Mouse (Mus musculus) olfactory bulb, adult 2 months (tissue): ENCODE results near the gene 4933428G20Rik.

Experiments used
- CTCF ChIP-seq: fragments of 200-500 bp; IDR thresholded peaks from 2 replicates; pipeline ENCODE4 v1.5.1; 2012; ENCODE audit warnings: low read depth, mild to moderate bottlenecking, low read length, moderate library complexity; ENCODE audit not compliant: insufficient read depth
- POLR2A ChIP-seq: fragments of 200-500 bp; IDR thresholded peaks from 2 replicates; pipeline ENCODE4 v1.6.1; 2012; ENCODE audit warnings: mild to moderate bottlenecking, low read depth, low read length, moderate library complexity; ENCODE audit not compliant: insufficient read depth

GRCm38 (mm10) chr11:97468639-97469287 lies 31.4 kb downstream of the 4933428G20Rik start:
- TF ChIP-seq CTCF (no peak), POLR2A (no peak)
